Comparison of ENCODE assay signal across 1 mouse cellular context in genomic region chr8:11354800-11355451, GRCm38 (mm10).
TF ChIP-seq lines count a peak whose summit lies in the region.

No protein-coding gene starts in this region.

TF ChIP-seq in CH12.LX, 34 proteins besides CTCF, POLR2A, EP300 and RAD21:
- no peak for TF ChIP-seq POLR2AphosphoS2 (IDR thresholded peaks at IDR 0.05; ENCODE audit: low read depth, low read length)
- TF ChIP-seq SIN3A (IDR thresholded peaks at IDR 0.05; ENCODE audit: low read length) = no peak
- TF ChIP-seq MYC (IDR thresholded peaks at IDR 0.05; ENCODE audit: low read depth, low read length) = no peak
- TF ChIP-seq KAT2A (IDR thresholded peaks at IDR 0.05; ENCODE audit: insufficient replicate concordance, low read length) = no peak
- no peak for TF ChIP-seq ZC3H11A (IDR thresholded peaks at IDR 0.05; ENCODE audit: low read depth, low read length)
- TF ChIP-seq ZMIZ1 (IDR thresholded peaks at IDR 0.05; ENCODE audit: low read depth, low read length) = no peak
- TF ChIP-seq MAZ (IDR thresholded peaks at IDR 0.05; ENCODE audit: low read depth, low read length) = no peak
- TF ChIP-seq USF1 (IDR thresholded peaks at IDR 0.05; ENCODE audit: low read depth, low read length) = no peak
- no peak for TF ChIP-seq CHD2 (IDR thresholded peaks at IDR 0.05; ENCODE audit: low read length)
- no peak for TF ChIP-seq ELF1 (IDR thresholded peaks at IDR 0.05; ENCODE audit: low read depth, low read length)
- TF ChIP-seq BHLHE40 (IDR thresholded peaks at IDR 0.05; ENCODE audit: low read depth, low read length) = no peak
- TF ChIP-seq ZNF384 (IDR thresholded peaks at IDR 0.05; ENCODE audit: low read depth, low read length) = no peak
- TF ChIP-seq ZKSCAN1 (IDR thresholded peaks at IDR 0.05; ENCODE audit: borderline replicate concordance, low read depth, low read length) = no peak
